Mouse (Mus musculus) layer of hippocampus, adult 18-20 months (tissue): ENCODE results near the gene Gm42688. TPM values are rescaled to one million over a fixed set of nuclear protein-coding genes. Genes with fewer than 3 reads are reported as not detected.

Source experiments
- DNase-seq, 2 experiments: peaks; one replicate each; pipeline ENCODE4 v3.0.0; 2022; ENCODE audit warnings: low spot score in 2 of 2
- total RNA-seq, 2 experiments: library from RNA; stranded (reverse); gene quantifications; 2 replicates each; pipeline ENCODE4 v1.2.3; 2021

Gm42688 gene
- total RNA-seq, 2 experiments from 2014 or later, result 6.5 to 7.6 TPM

DNA sequence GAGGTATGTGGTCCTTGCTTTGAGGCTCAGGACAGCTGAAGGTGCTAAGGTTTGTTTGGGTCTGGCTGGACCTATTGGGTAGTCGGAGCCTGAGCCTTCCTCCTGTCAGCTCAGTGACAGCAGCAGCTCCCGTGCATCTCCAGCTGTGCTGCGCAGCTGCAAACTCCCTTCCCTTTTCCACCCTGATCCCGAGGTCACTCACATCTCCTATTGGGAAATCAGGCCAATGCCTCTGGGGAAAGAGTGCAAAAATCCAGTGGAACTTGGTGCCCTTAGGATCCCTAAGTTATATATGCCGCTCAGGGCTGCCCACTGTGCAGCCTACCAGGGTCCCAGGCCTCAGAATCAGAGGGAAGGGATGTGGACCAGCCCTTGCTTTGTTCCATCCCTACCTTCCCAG lies 17.9 kb upstream of the Gm42688 start:
- DNase-seq, result no peak

DNA sequence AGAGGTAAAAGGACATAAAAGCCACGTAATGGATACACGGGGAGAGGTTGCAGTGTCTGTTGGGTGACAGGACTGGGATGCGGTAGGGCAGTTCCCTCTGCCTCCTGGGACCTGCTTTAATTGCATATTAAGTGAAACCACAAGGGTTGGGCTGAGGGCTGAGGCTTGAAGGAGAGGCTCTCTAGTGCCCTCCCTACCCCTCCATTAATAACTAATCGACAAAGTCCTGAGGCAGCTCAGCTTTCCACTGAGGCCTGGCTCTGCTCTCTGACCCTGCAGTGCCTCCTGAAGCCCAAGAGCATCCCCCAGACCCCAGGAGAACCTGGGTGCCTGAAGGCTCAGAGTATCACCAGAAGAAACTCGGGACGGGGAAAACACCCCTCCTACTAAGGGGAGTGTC lies 16.9 kb upstream of the Gm42688 start:
- no peak for DNase-seq

DNA sequence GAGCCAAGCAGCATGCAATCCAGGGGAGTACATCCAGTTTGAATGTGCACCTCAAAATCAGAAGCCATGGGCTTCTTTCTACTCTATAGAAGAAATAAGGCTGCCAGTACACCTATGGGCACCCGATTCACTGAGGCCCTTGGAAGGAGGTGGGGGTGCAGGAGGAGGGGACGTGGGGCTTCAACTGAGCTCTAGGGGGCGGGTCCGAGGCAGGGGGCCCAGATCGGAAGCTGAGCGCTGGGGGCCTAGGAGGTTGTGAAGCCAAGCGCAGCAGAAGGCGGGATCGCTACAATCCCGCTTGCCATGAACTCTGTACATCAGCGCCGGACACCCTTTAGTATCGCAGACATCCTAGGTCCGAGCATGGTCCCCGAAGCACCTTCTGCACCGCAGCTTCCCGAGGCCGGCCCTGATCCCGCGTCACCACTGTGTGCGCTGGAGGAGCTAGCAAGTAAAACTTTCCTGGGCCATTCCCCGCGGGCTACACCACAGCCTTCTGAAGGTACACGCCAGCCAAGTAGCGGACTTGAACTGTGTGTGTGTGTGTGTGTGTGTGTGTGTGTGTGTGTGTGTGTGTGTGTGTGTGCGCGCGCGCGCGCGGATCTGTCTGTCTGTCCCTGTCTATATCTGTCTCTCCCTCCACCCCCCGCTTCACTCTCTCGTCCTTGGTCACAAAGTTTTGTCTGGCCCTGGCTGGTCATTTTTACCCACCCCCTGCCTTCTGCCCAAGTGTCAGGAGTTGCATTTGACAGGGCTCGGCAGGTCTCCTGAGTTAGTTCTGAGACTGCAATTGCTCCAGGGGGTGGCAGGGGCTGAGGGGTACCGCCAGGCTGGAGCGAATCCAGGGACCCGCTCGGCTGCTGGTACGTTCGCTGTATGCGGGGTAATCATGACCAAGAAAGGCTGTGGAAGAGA lies 15.0 kb upstream of the Gm42688 start, which contains the start of gene Lbx2:
TSS of gene Lbx2 (plus strand) at position 247 of the 915 bp plus-strand sequence.
- no peak for DNase-seq

DNA sequence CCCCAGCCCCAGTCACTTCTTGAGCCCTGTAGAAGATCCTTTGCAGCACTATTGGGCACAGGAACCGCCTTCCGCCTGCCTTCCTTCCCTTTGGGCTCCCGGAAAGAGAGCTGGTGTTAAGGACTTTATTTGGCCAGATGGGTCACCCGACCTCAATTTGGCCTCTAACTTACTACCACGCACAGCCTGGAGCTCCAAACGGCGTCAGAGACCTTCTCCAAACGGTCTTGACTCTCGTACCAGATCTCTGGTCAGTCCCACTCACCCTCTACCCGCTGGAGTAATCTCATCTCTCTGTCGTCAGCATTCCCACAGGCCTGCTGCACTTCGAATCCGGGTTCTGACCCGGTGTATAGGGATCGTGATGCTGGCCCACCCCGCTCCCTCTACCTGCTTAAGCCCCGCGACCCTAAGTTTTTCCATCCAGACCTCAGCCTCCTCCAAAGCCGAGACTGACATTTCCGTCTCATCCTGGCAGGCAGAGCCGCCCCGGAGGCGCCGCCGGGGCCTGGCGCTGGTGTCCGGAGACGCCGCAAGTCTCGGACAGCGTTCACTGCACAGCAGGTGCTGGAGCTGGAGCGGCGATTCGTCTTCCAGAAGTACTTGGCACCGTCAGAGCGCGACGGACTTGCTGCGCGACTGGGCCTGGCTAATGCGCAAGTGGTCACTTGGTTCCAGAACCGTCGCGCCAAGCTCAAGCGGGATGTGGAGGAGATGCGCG lies 14.1 kb upstream of the Gm42688 start:
- DNase-seq, result no peak

DNA sequence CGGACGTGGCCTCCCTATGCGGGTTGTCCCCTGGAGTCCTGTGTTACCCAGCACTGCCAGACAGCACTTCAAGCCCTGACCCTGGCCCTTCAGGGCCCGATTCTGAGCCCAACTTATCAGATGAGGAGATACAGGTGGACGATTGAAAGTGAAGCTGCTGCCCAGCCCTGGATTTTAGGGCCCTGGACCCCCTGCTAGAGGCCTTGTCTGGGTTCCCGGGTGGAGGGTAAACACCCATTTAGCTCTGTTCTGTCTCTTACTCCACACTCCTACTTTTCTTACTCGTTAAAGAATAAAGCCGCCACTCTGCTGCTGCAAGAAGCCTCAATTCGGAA lies 13.5 kb upstream of the Gm42688 start:
- DNase-seq, result no peak

DNA sequence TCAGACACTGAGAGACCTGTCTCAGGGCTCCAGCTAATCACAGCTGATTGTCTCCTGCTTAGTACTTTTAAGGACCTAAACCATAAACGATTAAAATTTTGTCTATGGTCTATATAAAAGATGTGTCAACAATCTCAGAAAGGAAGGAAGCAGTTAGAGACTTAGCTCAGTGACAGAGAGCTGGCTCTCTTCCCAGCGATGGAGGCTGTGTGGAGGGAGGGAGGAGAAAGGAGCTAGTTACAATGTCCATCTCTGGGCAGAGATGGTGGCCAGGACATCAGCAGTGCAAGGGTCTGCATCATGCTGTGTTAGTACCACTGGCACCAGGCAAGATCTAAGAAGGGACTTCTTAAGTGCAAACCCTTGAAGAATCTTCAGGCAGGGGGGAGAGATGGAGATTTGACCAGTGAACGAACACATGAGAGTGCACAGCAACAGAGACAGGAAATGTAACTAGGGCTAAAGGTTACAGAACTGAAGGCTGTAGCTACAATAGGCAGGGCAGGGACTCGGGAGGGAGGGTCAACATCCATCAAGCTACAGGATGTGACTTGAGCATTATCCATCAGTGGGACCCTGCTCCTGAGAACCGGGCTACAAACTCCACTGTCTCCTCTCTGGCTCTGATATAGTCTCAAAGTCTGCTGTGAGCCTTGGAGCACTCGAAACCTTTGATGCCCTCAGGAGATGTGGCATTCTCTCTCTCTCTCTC lies 8.8 kb upstream of the Gm42688 start:
- no peak for DNase-seq

DNA sequence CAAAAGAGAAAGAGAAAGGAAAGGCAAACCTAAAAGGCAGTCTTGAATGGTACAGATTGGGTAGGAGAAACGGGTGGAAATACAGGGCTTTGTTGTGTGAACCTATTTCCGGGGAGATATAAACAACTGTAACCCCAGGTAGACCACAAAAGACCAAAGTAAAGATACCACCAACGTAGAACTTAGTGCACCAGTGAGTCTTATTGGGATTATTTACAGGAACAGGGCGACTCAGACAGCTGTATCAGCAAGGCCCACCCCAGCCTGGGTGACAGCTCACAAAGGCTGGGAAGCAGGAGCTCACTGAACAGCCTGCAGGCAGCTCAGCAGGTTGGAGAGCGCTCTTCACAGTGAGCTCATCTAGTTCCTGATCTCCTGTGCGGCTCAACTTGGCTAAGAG lies 5.4 kb upstream of the Gm42688 start:
- DNase-seq, result no peak

DNA sequence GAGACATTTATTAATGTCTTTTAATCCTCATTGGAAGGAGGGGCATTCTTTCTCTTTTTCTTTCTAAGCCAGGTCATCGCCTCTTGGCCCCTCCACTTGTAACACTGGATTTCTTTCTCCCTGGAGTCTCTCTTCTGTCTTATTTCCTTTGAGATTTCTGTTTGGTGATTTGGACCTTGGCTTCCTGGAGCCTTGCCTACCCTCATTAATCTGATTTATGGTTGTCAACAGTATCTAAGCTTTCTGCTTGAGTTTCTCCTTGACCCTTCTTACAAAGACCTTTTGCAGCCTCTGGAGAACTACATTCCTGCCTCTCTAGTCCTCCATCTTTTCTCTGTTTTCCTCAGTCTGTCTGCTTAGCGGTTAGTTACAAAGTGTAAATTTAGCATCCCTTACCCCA lies 3.0 kb upstream of the Gm42688 start:
- DNase-seq, result no peak

DNA sequence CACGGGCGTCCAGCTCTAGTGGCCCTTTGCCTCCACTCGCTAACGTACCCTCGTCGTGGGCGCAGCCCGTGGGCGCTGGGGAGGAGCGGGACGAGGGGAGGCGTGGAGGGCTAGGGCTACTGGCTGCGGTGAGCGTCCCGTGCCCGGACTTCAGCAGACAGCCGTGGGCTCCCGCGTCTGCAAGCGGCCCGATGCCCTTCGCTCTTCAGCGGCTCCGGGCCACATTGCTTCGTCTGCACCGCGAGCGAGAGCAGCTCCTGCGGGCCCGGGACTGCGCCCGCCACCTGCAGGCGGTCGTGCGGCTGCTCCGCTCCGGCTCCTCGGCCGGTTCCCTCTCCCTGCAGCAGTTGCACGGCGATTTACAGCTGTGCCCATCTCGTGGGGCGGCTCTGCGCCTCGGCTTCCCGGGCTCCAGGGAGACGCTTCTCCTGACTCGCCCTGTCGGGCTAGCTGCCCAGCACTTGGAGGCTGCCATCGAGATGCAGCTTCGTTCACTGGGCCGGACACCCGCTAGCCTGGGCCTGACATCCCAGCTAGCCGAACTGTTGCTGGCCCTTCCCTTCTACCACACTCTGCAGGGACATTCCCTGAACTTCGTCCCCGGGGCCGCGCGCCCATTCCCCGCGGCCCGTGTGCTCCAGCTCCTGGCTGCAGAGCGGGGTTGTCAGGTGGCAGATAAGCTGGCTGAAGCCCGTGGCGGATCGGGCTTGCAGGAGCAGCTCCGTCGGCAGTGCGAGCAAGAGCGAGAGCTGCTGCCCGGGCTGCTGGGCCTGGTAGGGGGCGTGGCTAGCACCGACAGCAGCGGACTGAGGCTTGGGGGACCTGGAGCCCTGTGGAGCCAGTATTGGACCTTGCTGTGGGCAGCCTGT lies 505 bp downstream of the Gm42688 start:
- peak in 1 of 2 experiments; percentile 68 for DNase-seq

DNA sequence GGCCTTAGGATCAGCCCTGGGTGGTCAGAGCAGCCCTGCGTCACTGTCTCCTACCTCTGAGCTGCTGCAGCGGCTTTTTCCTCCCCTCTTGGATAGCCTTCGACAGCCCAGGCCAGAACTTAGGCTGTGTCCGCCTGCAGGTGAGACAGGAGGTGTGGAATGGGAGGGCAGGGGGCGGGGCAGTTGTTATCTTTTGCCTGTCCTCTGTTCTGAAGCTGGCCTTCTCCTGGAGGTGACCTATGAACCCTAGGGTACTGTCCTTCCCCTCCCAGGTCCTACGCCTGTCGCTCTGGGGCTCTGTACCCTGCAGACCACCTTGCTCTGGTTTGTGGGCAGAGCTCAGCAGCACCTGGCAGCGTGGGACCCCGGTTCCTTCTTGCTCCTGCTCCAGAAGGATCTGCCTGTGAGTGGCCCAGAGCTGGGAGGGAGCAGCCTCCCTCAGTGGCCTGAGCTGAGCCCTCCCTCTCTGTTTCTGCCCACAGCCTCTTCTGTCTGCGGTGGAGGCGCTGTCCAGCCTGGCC lies 1.8 kb downstream of the Gm42688 start:
- DNase-seq, result no peak

DNA sequence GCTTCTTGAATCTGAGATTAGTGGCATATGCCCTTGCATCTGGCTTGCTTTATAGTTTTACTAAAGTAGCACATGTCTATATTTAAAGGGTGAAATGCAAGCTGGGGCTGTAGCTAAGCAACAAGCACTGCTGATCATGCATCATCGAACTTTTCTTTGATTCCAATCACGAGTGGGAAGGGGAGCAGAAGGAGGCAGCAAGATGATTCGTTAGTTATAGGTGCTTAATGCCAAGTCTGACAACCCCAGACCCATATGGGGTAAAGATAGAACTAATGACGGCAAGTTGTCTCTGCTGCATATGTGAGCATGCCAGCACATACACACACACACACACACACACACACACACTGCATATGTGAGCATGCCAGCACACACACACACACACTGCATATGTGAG lies 2.7 kb downstream of the Gm42688 start:
- DNase-seq, result peak; percentile 62 to 76

DNA sequence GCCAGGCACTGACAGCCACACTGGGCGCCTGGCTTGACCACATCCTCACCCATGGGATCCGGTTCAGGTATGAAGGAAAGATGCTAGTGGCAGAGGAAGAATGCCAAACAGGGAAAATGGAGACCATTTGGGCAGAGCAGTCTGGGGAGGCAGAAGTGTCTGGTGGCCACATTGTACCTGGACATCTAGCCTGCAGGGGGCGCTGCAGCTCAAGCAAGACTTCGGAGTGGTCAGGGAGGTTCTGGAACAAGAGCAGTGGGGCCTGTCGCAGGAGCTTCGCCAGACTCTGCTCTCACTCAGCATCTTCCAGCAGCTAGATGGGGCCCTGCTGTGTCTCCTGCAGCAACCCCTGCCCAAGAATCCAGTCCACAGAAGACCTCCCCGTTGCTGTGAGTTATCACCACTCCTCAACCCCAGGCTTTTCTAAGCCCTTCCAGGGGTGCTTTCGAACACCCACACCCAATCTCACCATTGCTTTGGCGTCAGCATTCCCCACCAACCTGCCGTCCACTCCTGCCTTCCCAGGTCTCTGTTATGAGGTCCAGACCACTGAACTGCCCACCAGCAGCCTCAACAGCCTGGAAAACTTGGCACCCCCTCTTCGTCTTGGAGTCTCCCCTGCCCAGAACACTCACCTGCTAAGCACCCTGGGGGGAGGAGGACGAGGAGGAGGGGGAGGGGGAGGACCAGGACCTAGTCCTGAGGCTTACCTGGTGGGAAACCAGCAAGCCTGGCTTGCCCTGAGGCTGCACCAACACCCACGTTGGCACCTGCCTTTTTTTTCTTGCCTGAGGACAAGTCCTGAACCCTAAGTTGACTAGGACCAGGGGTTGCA lies 6.4 kb downstream of the Gm42688 start:
- peak in 1 of 2 experiments; percentile 63 for DNase-seq

DNA sequence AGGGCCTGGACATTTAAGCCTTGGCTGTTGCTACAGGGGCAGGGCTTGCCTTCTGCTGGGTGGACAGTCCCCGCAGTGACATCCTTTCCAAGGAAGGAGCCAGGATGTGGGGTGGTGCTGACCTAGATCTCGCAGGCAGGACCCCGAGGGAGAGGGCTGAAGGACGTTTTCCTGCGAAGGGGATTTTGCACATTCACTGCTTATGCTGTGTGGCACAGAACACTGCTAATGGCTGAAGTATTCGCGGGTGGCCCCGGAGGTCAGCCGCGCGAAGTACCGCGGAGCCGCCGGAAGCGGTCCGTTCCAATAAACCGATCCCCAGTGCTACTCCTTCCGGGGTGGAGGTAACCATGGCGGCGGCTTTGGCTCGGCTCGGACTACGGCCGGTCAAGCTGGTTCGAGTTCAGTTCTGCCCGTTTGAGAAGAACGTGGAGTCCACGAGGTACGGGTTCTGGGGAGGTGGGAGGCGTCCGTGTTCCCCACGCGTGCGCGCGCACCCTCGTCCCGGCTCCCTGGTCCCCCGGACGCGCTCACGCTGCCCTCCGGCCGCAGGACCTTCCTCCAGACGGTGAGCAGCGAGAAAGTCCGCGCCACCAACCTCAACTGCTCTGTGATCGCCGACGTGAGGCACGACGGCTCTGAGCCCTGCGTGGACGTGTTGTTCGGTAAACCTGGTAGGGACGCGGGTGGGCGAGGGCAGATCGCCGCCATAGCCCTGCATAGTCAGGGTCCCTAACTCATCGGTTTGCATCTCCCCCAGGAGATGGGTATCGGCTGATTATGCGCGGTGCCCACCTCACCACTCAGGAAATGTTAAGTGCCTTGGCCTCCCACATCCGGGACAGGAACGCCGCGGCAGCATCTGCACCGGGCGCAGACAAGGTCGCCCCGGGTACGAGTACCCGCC lies 7.6 kb downstream of the Gm42688 start, which contains the start of gene Mrpl53:
TSS of gene Mrpl53 (plus strand) at position 279 of the 907 bp plus-strand sequence.
- peak; percentile 68 to 79 for DNase-seq

DNA sequence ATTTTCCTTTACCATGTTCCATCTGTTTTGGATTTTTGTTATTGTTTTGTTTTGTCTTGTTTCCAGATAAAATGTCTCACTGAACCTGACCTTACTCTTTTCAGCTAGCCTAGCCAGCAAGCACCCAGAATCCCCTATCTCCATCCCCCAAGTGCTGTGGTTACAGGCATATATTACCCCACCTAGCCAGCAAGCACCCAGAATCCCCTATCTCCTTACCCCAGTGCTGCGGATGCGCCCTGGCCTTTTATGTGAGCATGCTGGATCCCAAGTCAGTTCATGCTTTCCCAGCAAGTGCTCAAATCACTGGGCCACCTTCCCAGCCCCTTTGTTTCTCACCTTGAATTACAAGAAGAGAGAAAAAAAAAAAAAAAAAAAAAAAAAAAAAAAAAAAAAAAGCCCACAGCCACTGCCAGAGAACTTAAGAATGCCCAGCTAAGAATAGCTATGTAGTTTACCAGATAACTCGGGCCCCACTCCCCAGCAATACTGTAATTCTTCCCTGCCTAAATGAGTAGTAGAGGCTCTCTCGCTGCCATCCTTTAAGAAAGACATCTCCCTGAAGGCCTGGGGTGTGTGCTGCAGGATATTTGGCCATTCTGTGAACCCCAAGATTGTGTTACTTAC lies 10.2 kb downstream of the Gm42688 start:
- DNase-seq, result no peak

DNA sequence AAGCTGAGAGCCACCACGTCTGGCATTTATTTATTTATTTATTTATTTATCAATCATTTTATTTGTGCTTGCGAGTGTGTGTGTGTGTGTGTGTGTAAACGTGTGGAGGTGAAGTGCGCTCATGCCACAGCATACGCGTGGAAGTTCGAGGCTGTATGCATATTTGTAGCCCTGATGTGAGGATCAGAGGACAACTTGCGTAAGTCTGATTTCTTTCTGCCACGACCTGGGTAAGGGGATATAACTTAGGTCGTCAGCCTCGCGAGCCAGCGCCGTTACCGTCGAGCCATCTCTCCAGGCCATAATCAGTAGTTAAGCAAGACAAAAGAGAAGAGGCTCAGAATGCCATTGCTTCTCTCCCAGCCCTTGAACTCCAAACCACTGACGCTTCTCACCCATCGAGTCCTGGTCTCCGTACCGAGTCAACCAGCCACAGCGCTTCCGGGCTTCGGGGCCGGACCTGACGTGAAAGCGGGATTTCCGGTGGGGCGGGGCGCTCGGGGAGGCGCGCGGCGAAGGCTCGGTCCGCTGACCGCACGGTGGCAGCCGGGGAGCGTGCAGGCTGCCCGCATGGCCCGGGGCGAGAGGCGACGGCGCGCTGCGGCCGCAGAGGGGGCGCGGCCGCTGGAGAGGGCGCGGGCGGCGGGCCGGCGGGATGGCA lies 13.7 kb downstream of the Gm42688 start, which contains the start of gene Mogs:
TSS of gene Mogs (plus strand) at position 486 of the 661 bp plus-strand sequence.
- peak; percentile 88 to 93 for DNase-seq

DNA sequence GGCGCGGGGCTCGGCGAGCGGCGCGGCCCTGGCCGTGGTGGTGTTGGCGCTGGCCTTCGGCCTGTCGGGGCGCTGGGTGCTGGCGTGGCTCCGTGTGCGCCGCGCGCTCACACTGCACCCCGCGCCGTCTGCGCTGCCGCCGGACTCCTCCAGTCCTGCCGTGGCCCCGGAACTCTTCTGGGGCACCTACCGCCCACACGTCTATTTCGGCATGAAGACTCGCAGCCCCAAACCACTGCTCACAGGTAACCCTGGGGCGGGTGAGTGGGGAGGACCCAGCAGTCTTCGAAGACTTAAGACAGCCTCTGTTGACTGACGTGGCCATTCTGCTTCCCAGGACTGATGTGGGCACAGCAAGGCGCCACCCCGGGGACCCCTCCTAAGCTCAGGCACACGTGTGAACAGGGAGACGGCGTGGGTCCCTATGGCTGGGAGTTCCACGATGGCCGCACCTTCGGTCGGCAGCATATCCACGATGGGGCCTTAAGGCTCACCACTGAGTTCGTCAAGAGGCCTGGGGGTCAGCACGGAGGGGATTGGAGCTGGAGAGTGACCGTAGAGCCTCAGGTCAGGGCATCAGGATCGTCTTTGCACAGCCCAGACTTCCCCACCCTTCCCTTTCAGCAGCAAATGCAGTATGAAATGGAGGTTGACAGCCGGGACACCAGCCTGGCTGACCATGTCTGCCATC lies 14.4 kb downstream of the Gm42688 start:
- no peak for DNase-seq
